Mouse (Mus musculus): Measurements from ENCODE around the gene Cacna2d2. TPM values are rescaled to one million over a fixed set of nuclear protein-coding genes. Genes with fewer than 3 reads are reported as not detected.

Cacna2d2 gene
- total and polyA plus RNA-seq, 3 experiments, result 0.67 TPM; not detected in 2

- TF ChIP-seq RAD21 (IDR thresholded peaks at IDR 0.05; ENCODE audit: low read depth, low read length), result no peak
- TF ChIP-seq USF1 (IDR thresholded peaks at IDR 0.05; ENCODE audit: low read depth, low read length), result no peak
- no peak for TF ChIP-seq ZKSCAN1 (IDR thresholded peaks at IDR 0.05; ENCODE audit: low read depth, low read length)
- TF ChIP-seq HCFC1 (IDR thresholded peaks at IDR 0.05; ENCODE audit: low read depth, low read length), result no peak
- TF ChIP-seq MYC (IDR thresholded peaks at IDR 0.05; ENCODE audit: low read depth, low read length), result no peak
- Histone ChIP-seq H3K9me3 (replicated peaks; ENCODE audit: insufficient read depth, low read length) (no peaks in the 10 kb centered on the region), H3K36me3 (ENCODE audit: control insufficient read depth in 1 of 2, insufficient read depth in 2 of 2, low read length in 2 of 2) (peaks cover 0 to 14% of the 10 kb centered on the region in 2 experiments; a peak in 2 of 4 replicates), H3K4me1 (ENCODE audit: control insufficient read depth in 1 of 2, insufficient read depth in 2 of 2, low read length in 2 of 2) (peaks cover 10 to 25% of the 10 kb centered on the region in 2 experiments), H3K9ac (ENCODE audit: control insufficient read depth, low read depth, low read length, poor library complexity, severe bottlenecking) (no peak overlapping the region), H3K79me2 (ENCODE audit: control insufficient read depth, insufficient read depth, low read length, poor library complexity) (peaks cover 7% of the 10 kb centered on the region), H3K4me3 (ENCODE audit: control insufficient read depth in 1 of 2, insufficient read depth in 1 of 2, low read depth in 2 of 2, low read length in 2 of 2) (no peak overlapping the region), H3K27me3 (ENCODE audit: control insufficient read depth in 1 of 2, insufficient read depth in 2 of 2, low read length in 2 of 2) (no peaks in the 10 kb centered on the region), H3K27ac (ENCODE audit: control insufficient read depth, low read depth, low read length) (no peak overlapping the region)
- no peak for DNase-seq (ENCODE audit: low read depth, low spot score)
These were observed 150.1 kb downstream of the Cacna2d2 start for GRCm38 (mm10) chr9:107549297-107550074.

- no peak for DNase-seq (ENCODE audit: low read depth, low spot score)
- peak; percentile 53; the same call in 1 of the 2 replicates for TF ChIP-seq MAX (IDR thresholded peaks at IDR 0.05; ENCODE audit: low read length)
- no peak for TF ChIP-seq SMC3 (IDR thresholded peaks at IDR 0.05; ENCODE audit: low read depth, low read length)
- peak overlapping the region; percentile 67 for H3K9ac ChIP-seq (ENCODE audit: control insufficient read depth, low read depth, low read length, poor library complexity, severe bottlenecking)
These were observed 151.2 kb downstream of the Cacna2d2 start for GRCm38 (mm10) chr9:107550491-107551116.

GRCm38 (mm10) chr9:107551117-107551889 is 151.9 kb downstream of the Cacna2d2 start, which contains the start of gene Rassf1:
Gene Rassf1 (plus strand): TSS chr9:107551555.
- peak; percentile 80 for DNase-seq (ENCODE audit: low read depth, low spot score)
- Histone ChIP-seq H3K36me3 (ENCODE audit: control insufficient read depth in 1 of 2, insufficient read depth in 2 of 2, low read length in 2 of 2) (peaks cover 0 to 22% of the 10 kb centered on the region in 2 experiments; a peak in 2 of 4 replicates), H3K27ac (ENCODE audit: control insufficient read depth, low read depth, low read length) (peak within 1 kb of the TSS; percentile 11; the same call in 1 of the 2 replicates), H3K9me3 (replicated peaks; ENCODE audit: insufficient read depth, low read length) (no peaks in the 10 kb centered on the region), H3K9ac (ENCODE audit: control insufficient read depth, low read depth, low read length, poor library complexity, severe bottlenecking) (peak within 1 kb of the TSS; percentile 67), H3K4me1 (ENCODE audit: control insufficient read depth in 1 of 2, insufficient read depth in 2 of 2, low read length in 2 of 2) (peaks cover 10 to 29% of the 10 kb centered on the region in 2 experiments), H3K79me2 (ENCODE audit: control insufficient read depth, insufficient read depth, low read length, poor library complexity) (peaks cover 25% of the 10 kb centered on the region), H3K4me3 (ENCODE audit: control insufficient read depth in 1 of 2, insufficient read depth in 1 of 2, low read depth in 2 of 2, low read length in 2 of 2) (peak within 1 kb of the TSS; percentile 47 to 55), H3K27me3 (ENCODE audit: control insufficient read depth in 1 of 2, insufficient read depth in 2 of 2, low read length in 2 of 2) (no peaks in the 10 kb centered on the region)
- TF ChIP-seq MYC (IDR thresholded peaks at IDR 0.05; ENCODE audit: low read depth, low read length) (0 out of 2 replicates have a peak, but pooled peaks have one; percentile 11), EP300 (IDR thresholded peaks at IDR 0.05; ENCODE audit: low read depth in 1 of 2, low read length in 2 of 2) (no peak), MEF2A (IDR thresholded peaks at IDR 0.05; ENCODE audit: extremely low read depth, insufficient replicate concordance, low read depth, low read length, poor library complexity, severe bottlenecking) (no peak), TBP (IDR thresholded peaks at IDR 0.05; ENCODE audit: low read depth, low read length) (0 out of 2 replicates have a peak, but pooled peaks have one; percentile 17), MXI1 (IDR thresholded peaks at IDR 0.05; ENCODE audit: low read depth, low read length) (peak; percentile 66), TAL1 (IDR thresholded peaks at IDR 0.05; ENCODE audit: low read length) (no peak), ELF1 (IDR thresholded peaks at IDR 0.05; ENCODE audit: low read depth, low read length) (peak; percentile 32; the same call in 1 of the 2 replicates), MAX (IDR thresholded peaks at IDR 0.05; ENCODE audit: low read length) (peak; percentile 74), NRF1 (IDR thresholded peaks at IDR 0.05; ENCODE audit: insufficient read depth, low read depth, low read length, poor library complexity, severe bottlenecking) (0 out of 2 replicates have a peak, but pooled peaks have one; percentile 22), ZNF384 (IDR thresholded peaks at IDR 0.05; ENCODE audit: low read depth, low read length) (no peak), POLR2A (IDR thresholded peaks at IDR 0.05; ENCODE audit: control insufficient read depth in 1 of 2, insufficient read depth in 1 of 2, low read depth in 1 of 2, low read length in 2 of 2, poor library complexity in 1 of 2) (peak; percentile 54 to 55; a peak in 1 of 4 replicates), NELFE (IDR thresholded peaks at IDR 0.05; ENCODE audit: low read depth, low read length) (no peak; the same call in 1 of the 2 replicates), UBTF (IDR thresholded peaks at IDR 0.05; ENCODE audit: borderline replicate concordance, insufficient read depth, low read depth, low read length) (0 out of 2 replicates have a peak, but pooled peaks have one; percentile 35), USF2 (IDR thresholded peaks at IDR 0.05; ENCODE audit: borderline replicate concordance in 1 of 2, insufficient read depth in 1 of 2, low read depth in 1 of 2, low read length in 2 of 2) (no peak)

More at GRCm38 (mm10) chr9:107550491-107551116, 151.2 kb downstream of the Cacna2d2 start:
- Histone ChIP-seq H3K4me1 (ENCODE audit: control insufficient read depth in 1 of 2, insufficient read depth in 2 of 2, low read length in 2 of 2) (peaks cover 10 to 25% of the 10 kb centered on the region in 2 experiments), H3K79me2 (ENCODE audit: control insufficient read depth, insufficient read depth, low read length, poor library complexity) (peaks cover 18% of the 10 kb centered on the region), H3K27ac (ENCODE audit: control insufficient read depth, low read depth, low read length) (no peak overlapping the region), H3K27me3 (ENCODE audit: control insufficient read depth in 1 of 2, insufficient read depth in 2 of 2, low read length in 2 of 2) (no peaks in the 10 kb centered on the region), H3K4me3 (ENCODE audit: control insufficient read depth in 1 of 2, insufficient read depth in 1 of 2, low read depth in 2 of 2, low read length in 2 of 2) (peak overlapping the region; percentile 47 to 55; a peak in 3 of 4 replicates), H3K9me3 (replicated peaks; ENCODE audit: insufficient read depth, low read length) (no peaks in the 10 kb centered on the region), H3K36me3 (ENCODE audit: control insufficient read depth in 1 of 2, insufficient read depth in 2 of 2, low read length in 2 of 2) (peaks cover 0 to 15% of the 10 kb centered on the region in 2 experiments; a peak in 2 of 4 replicates)
